Mouse (Mus musculus) frontal cortex, adult (tissue): ENCODE measurements at regions not wholly inside any gene's neighbourhood (a gene's known extent, or its start where the extent isn't known, plus 50 kb on each side); places are given as distances from the start of the nearest gene placed in this dataset.
A peak's percentile ranks its signal among the peaks of the same experiment; 100 is the strongest.

ENCODE experiments used
- ATAC-seq: cut with Nextera tagmentation; 2 replicates; pipeline ENCODE4 v1.9.2; 2017; ENCODE audit warnings: mild to moderate bottlenecking, moderate library complexity, mixed read lengths; ENCODE audit not compliant: low TSS enrichment

- peak; percentile 27; the same call in 1 of the 2 replicates for ATAC-seq
Observed at GRCm38 (mm10) chr1:35826575-35827114, 241.6 kb upstream of the Hs6st1 start.

DNA sequence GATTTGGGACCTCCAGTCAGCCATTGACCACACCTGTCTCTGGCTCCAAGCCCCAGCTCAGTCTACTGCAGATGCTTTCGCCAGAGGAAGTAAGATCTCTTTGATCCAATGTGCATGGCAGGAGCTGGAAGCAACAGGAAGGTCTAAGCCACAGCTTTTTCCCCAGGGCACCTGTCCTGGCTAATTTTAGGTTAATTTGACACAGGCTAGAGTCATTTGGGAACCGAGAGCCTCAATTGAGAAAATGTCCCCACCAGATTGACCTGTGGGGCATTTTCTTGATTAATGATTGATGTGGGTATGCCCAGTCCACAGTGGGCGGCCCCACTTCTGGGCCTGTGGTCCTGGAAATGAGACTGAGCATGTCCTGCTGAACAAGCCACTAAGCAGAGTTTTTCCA lies 240.7 kb upstream of the Hs6st1 start:
- no peak for ATAC-seq

GRCm38 (mm10) chr1:35834180-35834579 lies 234.0 kb upstream of the Hs6st1 start:
- ATAC-seq = no peak

- no peak for ATAC-seq
Observed at GRCm38 (mm10) chr1:35836552-35836951, 231.6 kb upstream of the Hs6st1 start.

- no peak for ATAC-seq
Observed at GRCm38 (mm10) chr1:35838625-35839024, 229.6 kb upstream of the Hs6st1 start.

- no peak for ATAC-seq
Observed at GRCm38 (mm10) chr1:35839446-35839845, 228.8 kb upstream of the Hs6st1 start.

DNA sequence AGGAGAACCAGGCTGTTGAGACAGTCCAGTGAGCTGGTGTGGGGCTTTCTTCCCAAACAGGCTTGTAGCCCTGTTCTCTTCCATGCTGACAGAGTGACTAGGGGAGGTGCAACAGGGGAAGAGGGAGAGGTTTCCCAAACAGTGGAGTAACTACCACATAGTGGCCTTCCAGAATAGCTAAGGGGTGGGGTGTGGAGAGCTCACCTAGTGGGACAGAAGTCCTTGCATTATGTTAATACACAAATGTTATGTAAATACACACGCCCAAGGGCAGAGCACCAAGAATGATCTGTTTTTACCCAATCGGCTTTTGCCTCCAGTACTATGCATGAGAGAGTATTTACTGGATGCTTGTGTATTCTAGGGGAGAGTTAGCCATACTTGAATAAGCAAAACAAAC lies 226.6 kb upstream of the Hs6st1 start:
- ATAC-seq = no peak

- no peak for ATAC-seq
Observed at GRCm38 (mm10) chr1:35842707-35843106, 225.5 kb upstream of the Hs6st1 start.

- ATAC-seq = no peak
Observed at GRCm38 (mm10) chr1:35843566-35843965, 224.6 kb upstream of the Hs6st1 start.

- ATAC-seq = no peak
Observed at GRCm38 (mm10) chr1:35846224-35846936, 221.8 kb upstream of the Hs6st1 start.

DNA sequence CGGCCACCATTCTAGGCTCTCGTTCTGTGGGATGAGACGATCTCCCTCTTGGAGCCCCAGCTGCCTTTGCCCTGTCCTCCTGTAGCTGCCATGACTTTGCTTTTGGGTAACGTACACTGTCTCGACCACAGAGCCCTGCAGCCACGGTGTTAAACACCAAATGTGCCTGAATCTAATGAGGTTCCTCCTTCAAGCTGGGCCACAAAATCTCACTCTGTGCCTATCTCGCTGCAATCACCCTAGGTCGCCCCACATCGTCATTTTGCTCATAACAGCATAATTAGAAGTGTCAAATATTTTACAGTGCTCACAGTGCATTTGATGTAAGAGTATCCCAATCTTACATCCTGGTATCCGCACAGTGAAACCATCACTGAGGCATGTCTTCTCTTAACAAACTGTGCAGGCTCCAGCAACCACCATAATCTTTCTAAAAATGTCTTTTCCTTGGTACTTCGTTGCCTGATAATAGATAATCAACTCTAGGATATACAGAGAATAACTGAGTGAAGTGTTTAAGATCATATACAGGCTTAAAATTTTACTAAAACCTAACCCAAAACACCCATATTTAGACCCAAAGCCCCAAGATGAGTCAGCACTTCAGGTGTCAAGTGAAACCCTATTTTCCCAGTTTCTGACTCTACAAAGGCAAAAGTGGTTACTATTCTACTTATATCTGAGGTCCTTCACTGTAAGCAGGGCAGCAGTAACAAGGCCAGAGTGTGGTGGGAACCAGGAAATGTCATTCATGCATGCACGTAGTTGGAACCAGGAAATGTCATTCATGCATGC lies 219.8 kb upstream of the Hs6st1 start:
- no peak for ATAC-seq

GRCm38 (mm10) chr1:35849406-35850190 lies 218.6 kb upstream of the Hs6st1 start:
- 0 out of 2 replicates have a peak, but pooled peaks have one; percentile 31 for ATAC-seq

DNA sequence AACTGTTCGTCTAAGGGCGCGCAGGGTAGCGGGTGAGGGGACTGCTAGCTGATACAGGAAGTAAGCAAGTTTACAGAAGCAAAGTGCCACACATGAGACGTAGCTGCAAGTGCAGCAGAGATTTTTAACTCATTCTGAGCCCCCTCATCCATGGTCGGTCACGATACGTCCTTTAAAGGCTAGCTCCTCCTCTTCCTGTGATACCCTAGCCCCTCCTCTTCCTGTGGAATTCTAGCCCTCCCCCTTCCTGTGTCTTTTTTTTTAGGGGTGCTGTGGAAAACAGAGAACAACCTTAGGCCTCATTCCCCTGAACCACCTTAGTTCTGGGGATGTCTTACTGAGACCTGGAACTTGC lies 218.0 kb upstream of the Hs6st1 start:
- peak; percentile 35; the same call in 1 of the 2 replicates for ATAC-seq

GRCm38 (mm10) chr1:35850566-35851085 lies 217.6 kb upstream of the Hs6st1 start:
- 0 out of 2 replicates have a peak, but pooled peaks have one; percentile 28 for ATAC-seq

- ATAC-seq = no peak
Observed at GRCm38 (mm10) chr1:35851681-35852409, 216.4 kb upstream of the Hs6st1 start.

- no peak for ATAC-seq
Observed at GRCm38 (mm10) chr1:35853018-35853417, 215.2 kb upstream of the Hs6st1 start.

GRCm38 (mm10) chr1:35855650-35856049 lies 212.6 kb upstream of the Hs6st1 start:
- no peak for ATAC-seq

- no peak for ATAC-seq
Observed at GRCm38 (mm10) chr1:35858342-35858741, 209.9 kb upstream of the Hs6st1 start.

GRCm38 (mm10) chr1:35860779-35861178 lies 207.4 kb upstream of the Hs6st1 start:
- ATAC-seq = no peak

DNA sequence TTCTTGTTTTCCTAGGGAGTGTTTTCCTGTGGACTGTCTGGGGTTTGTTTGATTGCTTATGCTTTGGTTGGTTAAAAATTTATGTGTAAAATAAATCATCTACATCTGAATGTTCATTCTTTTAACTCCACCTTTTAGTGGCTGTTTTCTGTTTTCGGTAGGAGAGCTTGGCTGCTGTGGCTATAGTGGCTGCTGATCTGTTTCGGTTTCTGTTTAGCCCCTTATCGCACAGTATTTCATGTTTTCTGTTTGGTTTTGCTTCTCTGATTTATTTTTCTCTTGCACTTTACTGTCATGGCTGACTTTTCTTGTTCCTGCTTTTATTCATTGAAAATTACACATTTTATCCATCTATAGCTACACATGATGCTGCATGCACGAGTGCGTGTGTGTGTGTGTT lies 206.0 kb upstream of the Hs6st1 start:
- ATAC-seq = no peak

DNA sequence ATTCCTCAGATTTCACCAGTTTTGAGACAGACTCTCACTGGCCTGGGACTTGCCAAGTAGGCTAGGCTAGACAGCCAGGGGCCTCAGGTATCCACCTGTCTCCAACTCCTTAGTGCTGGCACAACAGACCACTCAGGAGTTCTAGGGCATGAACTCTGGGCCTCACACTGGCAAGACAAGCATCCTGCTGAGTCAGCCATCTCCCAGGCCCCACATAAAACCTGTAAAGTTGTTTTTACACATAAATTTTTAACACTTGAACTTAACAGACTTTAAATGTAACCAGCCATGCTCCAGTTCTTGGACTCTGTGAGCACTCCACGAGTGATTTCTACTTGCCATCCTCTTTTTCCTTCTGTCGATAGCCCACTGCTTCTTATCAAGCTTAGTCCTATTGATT lies 205.5 kb upstream of the Hs6st1 start:
- no peak for ATAC-seq
